Mouse (Mus musculus) erythroblast, embryonic 14.5 days (primary cell): ENCODE data around the gene Spg11. TPM values are rescaled to one million over a fixed set of nuclear protein-coding genes. Genes with fewer than 3 reads are reported as not detected.

Experiments used
- H3K27me3 ChIP-seq: 2 replicates; pipeline ENCODE4 v1.6.1; 2012; ENCODE audit warnings: inconsistent platforms; ENCODE audit not compliant: control insufficient read depth
- H3K36me3 ChIP-seq: 2 replicates; pipeline ENCODE4 v1.6.1; 2012; ENCODE audit warnings: mild to moderate bottlenecking, inconsistent platforms; ENCODE audit not compliant: control insufficient read depth
- H3K4me1 ChIP-seq: 2 replicates; pipeline ENCODE4 v1.6.1; 2012; ENCODE audit warnings: inconsistent platforms; ENCODE audit not compliant: control insufficient read depth
- H3K4me3 ChIP-seq: replicated peaks from 2 replicates; pipeline ENCODE3; 2012; ENCODE audit warnings: moderate library complexity, mild to moderate bottlenecking, inconsistent platforms
- H3K9me3 ChIP-seq: 2 replicates; pipeline ENCODE4 v1.6.1; 2012; ENCODE audit warnings: low read length, inconsistent platforms, mixed read lengths; ENCODE audit not compliant: control insufficient read depth
- GATA1 ChIP-seq: IDR thresholded peaks from 2 replicates; pipeline ENCODE4 v1.6.1; 2012; ENCODE audit warnings: low read length, inconsistent platforms, mixed read lengths
- TAL1 ChIP-seq: IDR thresholded peaks from 3 replicates; pipeline ENCODE4 v1.6.1; 2012; ENCODE audit warnings: low read length, inconsistent platforms, mixed read lengths
- polyA plus RNA-seq: library from polyadenylated mRNA; stranded (reverse); fragments of >175 nt; gene quantifications from 2 replicates; pipeline ENCODE4 v1.2.3, GENCODE M21; 2012

Spg11 gene
- polyA plus RNA-seq: 0.03 and 0.06 TPM in 2 replicates

DNA sequence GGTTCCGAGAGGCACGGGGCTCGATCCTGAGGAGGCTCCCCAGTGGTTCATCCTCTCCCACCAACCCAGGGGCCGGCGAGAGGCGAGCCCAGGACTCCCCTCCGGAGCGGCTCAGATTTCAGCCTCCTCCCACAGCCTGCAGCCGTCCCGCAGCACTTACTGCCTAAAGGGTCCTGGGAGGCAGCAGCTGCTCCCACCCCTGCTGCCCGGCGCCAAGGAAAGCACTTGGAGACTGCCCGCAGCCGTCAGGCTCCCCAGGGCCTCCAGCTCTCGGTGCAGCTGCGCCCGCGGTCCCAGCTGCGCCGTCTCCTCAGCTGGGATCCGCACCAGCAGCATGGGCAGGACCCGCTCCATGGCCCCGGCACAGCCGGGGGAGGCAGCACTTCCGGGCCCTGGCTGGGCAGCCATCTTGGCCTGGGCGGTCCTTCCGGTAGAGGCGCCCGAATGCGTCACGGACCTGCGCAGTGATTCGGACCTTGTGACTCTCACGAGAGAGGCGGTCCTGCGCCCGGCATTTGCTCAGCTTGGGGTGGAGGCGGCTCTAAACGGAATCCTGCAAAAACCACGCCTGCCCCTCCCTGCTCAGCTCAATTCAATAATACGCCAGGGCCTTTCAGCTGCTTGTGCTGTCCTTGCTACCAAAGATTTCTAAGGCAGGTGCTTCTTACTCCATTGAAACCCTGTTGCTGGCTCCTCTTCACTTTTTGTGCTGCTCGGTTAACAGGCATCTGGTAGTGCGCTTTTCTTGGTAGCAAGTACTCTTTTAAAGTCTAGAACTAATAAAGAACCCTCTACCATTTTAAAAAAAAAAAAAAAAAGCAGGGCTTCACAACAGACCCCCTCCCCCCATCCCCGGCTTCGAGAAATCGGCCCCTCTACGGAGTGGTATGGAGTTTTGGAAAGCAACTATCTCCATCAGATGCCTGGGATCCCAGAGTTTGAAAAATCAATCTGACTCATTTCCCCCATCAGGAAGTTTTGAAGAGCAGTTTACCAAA, at the start of gene Spg11:
TSS of gene Spg11 (minus strand) at position 426 of the 998 bp plus-strand sequence.
- Histone ChIP-seq H3K4me3 (peak within 1 kb of the TSS; percentile 100), H3K27me3 (no peaks in the 10 kb centered on the region), H3K36me3 (peaks cover 3% of the 10 kb centered on the region), H3K9me3 (no peaks in the 10 kb centered on the region), H3K4me1 (peaks cover 32% of the 10 kb centered on the region)
- no peak for TF ChIP-seq GATA1
- TF ChIP-seq TAL1: no peak

DNA sequence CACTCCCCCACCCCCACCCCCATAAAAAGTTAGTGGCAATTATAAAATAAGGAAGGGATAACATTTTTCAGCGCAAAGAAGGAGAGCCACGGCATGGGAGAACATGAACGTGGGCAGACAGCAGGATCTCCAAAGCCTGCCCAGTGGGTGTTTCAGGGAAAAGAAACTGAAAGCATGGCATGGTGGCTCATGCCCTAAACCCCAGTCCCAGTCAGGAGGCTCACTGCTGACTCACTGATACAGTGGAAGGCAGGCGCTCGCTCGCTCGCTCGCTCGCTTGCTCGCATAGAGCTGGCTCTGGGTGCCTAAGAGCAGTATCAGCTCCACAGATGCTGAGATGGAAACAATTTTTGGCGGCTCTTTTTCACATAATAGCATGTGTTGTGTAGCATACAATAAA, 46.1 kb upstream of the Spg11 start:
- no peaks in the 10 kb centered on the region for H3K4me1 ChIP-seq
- no peak overlapping the region for H3K4me3 ChIP-seq
- no peaks in the 10 kb centered on the region for H3K36me3 ChIP-seq
- no peaks in the 10 kb centered on the region for H3K27me3 ChIP-seq
- H3K9me3 ChIP-seq: no peaks in the 10 kb centered on the region
- TF ChIP-seq GATA1 (no peak), TAL1 (no peak)

DNA sequence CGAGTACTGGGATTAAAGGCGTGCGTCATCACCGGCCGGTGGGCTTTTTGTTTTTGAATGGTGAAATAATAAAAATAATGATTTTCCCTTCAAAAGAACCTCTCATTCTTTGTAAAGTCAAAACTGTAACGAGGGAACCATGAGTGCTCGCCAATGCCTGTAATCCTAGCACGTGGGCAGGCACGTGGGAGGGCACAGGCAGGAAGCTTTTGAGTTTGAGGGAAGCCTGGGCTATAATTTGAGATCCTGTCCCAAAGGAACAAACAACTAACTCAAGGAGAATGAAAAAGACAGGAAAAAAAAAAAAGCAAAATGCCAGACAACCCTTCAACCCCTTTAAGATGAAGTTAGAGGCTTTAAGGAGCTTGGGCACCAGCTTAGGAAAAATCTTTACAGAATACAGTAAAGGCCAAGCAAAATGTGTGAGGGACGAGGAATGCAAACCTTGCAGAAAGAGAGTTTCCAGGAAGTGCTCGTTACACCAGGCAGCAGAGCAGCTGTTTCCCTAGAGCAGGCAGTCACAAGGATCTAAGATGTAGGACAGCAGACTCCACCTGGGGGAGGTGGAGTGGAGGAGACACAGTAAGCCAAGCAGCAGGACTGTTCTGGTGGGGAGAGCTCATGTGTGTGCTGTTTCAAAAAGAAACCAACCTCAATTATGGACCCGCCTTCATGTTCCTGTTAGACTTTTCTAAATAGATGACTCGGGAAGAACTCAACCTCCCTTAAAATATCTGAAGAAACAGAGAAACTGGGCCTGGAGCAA, 45.4 kb upstream of the Spg11 start:
- H3K9me3 ChIP-seq: no peaks in the 10 kb centered on the region
- TF ChIP-seq TAL1: no peak
- no peak for TF ChIP-seq GATA1
- H3K4me3 ChIP-seq: no peak overlapping the region
- H3K36me3 ChIP-seq: no peaks in the 10 kb centered on the region
- no peaks in the 10 kb centered on the region for H3K4me1 ChIP-seq
- no peaks in the 10 kb centered on the region for H3K27me3 ChIP-seq

DNA sequence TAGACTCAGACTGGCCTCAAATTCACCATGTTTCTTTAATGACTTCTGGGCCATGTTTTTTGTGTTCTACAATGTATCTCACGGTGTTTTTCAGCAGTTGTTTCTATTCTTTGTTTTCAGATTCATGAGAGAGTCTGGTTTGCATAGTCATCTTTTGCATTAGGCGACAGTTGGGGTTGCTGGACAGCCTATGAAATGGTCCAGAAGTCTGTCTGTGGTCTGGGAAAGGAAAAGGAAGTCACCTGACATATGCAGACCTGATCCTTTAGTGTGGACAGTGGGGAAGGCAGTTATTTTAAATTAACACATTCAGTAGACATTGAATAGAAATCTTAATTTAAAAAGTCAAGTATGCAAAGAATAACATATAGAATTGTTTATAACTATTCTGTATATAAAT, 44.3 kb upstream of the Spg11 start:
- Histone ChIP-seq H3K27me3 (no peaks in the 10 kb centered on the region), H3K4me1 (no peaks in the 10 kb centered on the region)
- no peak for TF ChIP-seq GATA1
- no peak for TF ChIP-seq TAL1

DNA sequence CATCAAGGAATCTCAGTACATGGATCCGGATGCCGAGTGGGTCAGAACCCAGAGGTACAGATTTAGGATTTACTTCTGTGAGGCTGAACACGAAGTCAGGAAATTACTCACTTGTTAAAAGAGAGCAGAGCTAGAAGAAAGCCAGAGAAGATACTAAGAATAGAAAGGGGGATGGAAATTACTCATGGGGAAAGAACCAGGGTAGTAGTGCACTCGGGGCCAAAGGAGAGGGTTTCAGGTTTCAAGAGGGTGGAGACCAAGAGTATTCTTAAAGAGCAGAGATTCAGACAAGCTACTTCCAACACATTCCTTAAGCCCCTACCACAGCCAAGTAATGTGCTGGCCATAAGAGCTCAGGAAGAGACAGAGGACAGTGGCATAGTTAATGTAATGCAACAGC, 43.4 kb upstream of the Spg11 start:
- no peak for TF ChIP-seq GATA1
- TF ChIP-seq TAL1: no peak
- H3K9me3 ChIP-seq: no peaks in the 10 kb centered on the region
- no peaks in the 10 kb centered on the region for H3K36me3 ChIP-seq
- no peaks in the 10 kb centered on the region for H3K4me1 ChIP-seq
- no peak overlapping the region for H3K4me3 ChIP-seq
- H3K27me3 ChIP-seq: no peaks in the 10 kb centered on the region

More for the DNA sequence above, 44.3 kb upstream of the Spg11 start:
- Histone ChIP-seq H3K9me3 (no peaks in the 10 kb centered on the region), H3K4me3 (no peak overlapping the region), H3K36me3 (no peaks in the 10 kb centered on the region)

DNA sequence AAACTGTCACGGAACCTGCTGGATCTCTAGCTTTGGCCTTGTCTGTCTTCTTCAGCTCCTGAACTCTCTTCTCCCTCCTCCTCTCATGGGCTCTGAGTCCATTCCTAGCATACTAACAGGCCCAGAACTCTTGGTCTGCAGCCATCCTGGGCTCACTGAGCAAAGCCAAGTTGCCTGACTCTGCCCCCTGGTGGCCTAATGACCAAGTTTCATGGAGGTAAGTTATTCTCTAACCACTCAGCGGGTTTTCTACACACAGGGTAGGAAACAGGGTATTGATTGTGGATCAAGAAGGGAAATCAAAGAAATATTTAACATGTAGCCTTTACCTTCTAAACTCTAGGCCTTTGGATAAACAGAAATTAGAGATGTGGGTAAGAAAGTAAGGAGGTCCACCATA, 42.5 kb upstream of the Spg11 start, which contains the start of gene Trim69:
TSS of gene Trim69 (plus strand) at position 21 of the 400 bp plus-strand sequence.
- no peaks in the 10 kb centered on the region for H3K27me3 ChIP-seq
- TF ChIP-seq TAL1: no peak
- no peak for TF ChIP-seq GATA1
- H3K9me3 ChIP-seq: no peaks in the 10 kb centered on the region
- no peak within 1 kb of the TSS for H3K4me3 ChIP-seq
- H3K4me1 ChIP-seq: no peaks in the 10 kb centered on the region; the same call in 1 of the 2 replicates
- no peaks in the 10 kb centered on the region for H3K36me3 ChIP-seq

DNA sequence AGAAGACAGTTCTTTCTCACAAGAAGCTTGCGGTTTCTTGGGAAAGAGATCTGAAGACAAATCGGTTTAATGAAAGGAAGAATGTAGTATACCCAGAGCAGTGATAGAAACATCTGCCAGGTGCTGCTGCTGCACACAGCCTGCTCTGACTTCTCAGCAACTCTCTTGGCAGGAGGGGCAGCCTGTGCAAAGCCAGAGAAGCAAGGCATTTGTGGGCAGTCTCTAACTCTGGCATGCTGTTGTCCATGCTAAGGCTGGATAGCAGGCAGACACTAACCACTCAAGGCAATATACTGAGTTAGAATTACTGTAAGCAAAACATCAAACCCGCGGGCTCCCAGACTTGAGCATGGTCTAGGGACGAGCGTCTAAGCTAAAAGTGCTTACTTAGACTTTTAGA, 41.5 kb upstream of the Spg11 start:
- TF ChIP-seq GATA1 (no peak), TAL1 (no peak)
- Histone ChIP-seq H3K4me3 (no peak overlapping the region), H3K9me3 (no peaks in the 10 kb centered on the region), H3K36me3 (peaks cover 9% of the 10 kb centered on the region), H3K27me3 (no peaks in the 10 kb centered on the region), H3K4me1 (no peaks in the 10 kb centered on the region; the same call in 1 of the 2 replicates)

DNA sequence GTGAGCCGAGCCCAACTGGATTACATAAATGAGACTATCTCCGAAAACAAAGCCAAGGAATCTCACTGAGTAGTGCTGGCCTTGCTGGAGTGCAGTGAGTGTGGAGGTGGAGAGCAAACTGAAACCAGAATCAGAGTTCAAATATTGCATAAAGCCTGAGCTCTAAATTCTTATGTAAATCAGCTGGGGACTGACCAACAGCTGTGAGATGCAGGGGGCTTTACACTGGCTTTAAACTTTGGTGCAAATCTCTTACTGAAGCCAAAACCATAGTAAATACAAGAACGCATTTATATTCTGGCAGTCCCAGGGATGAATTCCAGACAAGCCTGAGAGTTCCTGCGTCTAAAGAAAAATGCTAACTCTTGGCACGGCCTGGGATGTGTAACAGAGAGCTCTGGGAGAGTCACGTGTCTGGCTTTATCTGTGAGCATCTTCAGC, 40.2 kb upstream of the Spg11 start:
- Histone ChIP-seq H3K4me1 (no peaks in the 10 kb centered on the region; the same call in 1 of the 2 replicates), H3K9me3 (no peaks in the 10 kb centered on the region), H3K36me3 (peaks cover 18% of the 10 kb centered on the region), H3K27me3 (no peaks in the 10 kb centered on the region), H3K4me3 (no peak overlapping the region)
- TF ChIP-seq GATA1: no peak
- TF ChIP-seq TAL1: no peak

DNA sequence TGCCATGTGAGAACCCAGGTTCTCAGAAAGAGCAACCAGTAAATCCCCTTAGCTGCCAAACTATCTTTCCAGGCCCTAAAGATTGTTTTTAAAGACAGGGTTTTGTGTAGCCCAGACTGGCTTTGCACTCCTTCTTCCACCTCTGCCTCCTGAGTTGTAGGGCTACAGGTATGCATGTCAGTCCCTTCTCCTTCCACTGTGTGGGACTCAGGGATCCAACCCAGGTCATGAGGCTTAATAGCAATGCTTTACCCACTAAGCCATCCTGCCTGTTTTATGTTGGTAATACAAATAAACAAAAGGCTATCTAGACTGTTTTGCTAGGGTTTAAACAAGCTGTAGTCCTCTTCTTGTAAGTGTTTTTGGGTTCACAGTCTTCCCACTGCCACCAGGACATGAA, 39.4 kb upstream of the Spg11 start:
- no peaks in the 10 kb centered on the region for H3K27me3 ChIP-seq
- TF ChIP-seq GATA1 (no peak), TAL1 (no peak)
- peaks cover 23% of the 10 kb centered on the region for H3K36me3 ChIP-seq
- no peaks in the 10 kb centered on the region; the same call in 1 of the 2 replicates for H3K4me1 ChIP-seq
- H3K4me3 ChIP-seq: no peak overlapping the region
- no peaks in the 10 kb centered on the region for H3K9me3 ChIP-seq
